Mouse (Mus musculus) frontal cortex, adult (tissue): ENCODE results near the gene Fbxo31.

Experiments
- ATAC-seq: cut with Nextera tagmentation; 2 replicates; pipeline ENCODE4 v1.9.2; 2017; ENCODE audit warnings: mild to moderate bottlenecking, moderate library complexity, mixed read lengths; ENCODE audit not compliant: low TSS enrichment

Gene Fbxo31

GRCm38 (mm10) chr8:121589205-121589726 lies 10.7 kb upstream of the Fbxo31 start:
- ATAC-seq, result no peak

GRCm38 (mm10) chr8:121588750-121589149 lies 10.1 kb upstream of the Fbxo31 start:
- ATAC-seq, result no peak

GRCm38 (mm10) chr8:121585159-121585825 lies 6.7 kb upstream of the Fbxo31 start:
- peak; percentile 90 for ATAC-seq

- ATAC-seq, result no peak
These were observed 6.1 kb upstream of the Fbxo31 start for GRCm38 (mm10) chr8:121584730-121585129.

- ATAC-seq, result peak; percentile 55
These were observed 5.0 kb upstream of the Fbxo31 start for GRCm38 (mm10) chr8:121583653-121584052.

GRCm38 (mm10) chr8:121580465-121580864 lies 1.9 kb upstream of the Fbxo31 start:
- ATAC-seq, result no peak

GRCm38 (mm10) chr8:121577751-121578675 lies 593 bp downstream of the Fbxo31 start:
- peak; percentile 24; the same call in 1 of the 2 replicates for ATAC-seq

- ATAC-seq, result no peak
These were observed 2.9 kb downstream of the Fbxo31 start for GRCm38 (mm10) chr8:121575661-121576060.

GRCm38 (mm10) chr8:121573275-121573674 lies 5.3 kb downstream of the Fbxo31 start:
- no peak for ATAC-seq

GRCm38 (mm10) chr8:121572121-121572520 lies 6.5 kb downstream of the Fbxo31 start:
- ATAC-seq, result no peak

- ATAC-seq, result peak; percentile 24; the same call in 1 of the 2 replicates
These were observed 7.8 kb downstream of the Fbxo31 start for GRCm38 (mm10) chr8:121570801-121571200.

- peak; percentile 81 for ATAC-seq
These were observed 8.3 kb downstream of the Fbxo31 start for GRCm38 (mm10) chr8:121570335-121570734.

- no peak for ATAC-seq
These were observed 10.3 kb downstream of the Fbxo31 start for GRCm38 (mm10) chr8:121568321-121568720.

GRCm38 (mm10) chr8:121563701-121564100 lies 14.9 kb downstream of the Fbxo31 start:
- no peak for ATAC-seq

GRCm38 (mm10) chr8:121562941-121563351 lies 15.7 kb downstream of the Fbxo31 start:
- ATAC-seq, result peak; percentile 26; the same call in 1 of the 2 replicates

- ATAC-seq, result peak; percentile 58
These were observed 16.8 kb downstream of the Fbxo31 start for GRCm38 (mm10) chr8:121561636-121562345.

- ATAC-seq, result no peak
These were observed 18.0 kb downstream of the Fbxo31 start for GRCm38 (mm10) chr8:121560432-121561100.

- ATAC-seq, result no peak
These were observed 18.8 kb downstream of the Fbxo31 start for GRCm38 (mm10) chr8:121559801-121560200.

GRCm38 (mm10) chr8:121558538-121558937 lies 20.1 kb downstream of the Fbxo31 start:
- ATAC-seq, result no peak

GRCm38 (mm10) chr8:121557746-121558145 lies 20.9 kb downstream of the Fbxo31 start:
- no peak for ATAC-seq

- ATAC-seq, result peak; percentile 54
These were observed 24.7 kb downstream of the Fbxo31 start for GRCm38 (mm10) chr8:121553831-121554475.
